Mouse (Mus musculus) thymus, postnatal 14 days (tissue): ENCODE measurements around the gene Cerkl.

Source experiments
- DNase-seq: peaks from one replicate; pipeline ENCODE4 v3.0.0; 2021

Gene Cerkl

DNA sequence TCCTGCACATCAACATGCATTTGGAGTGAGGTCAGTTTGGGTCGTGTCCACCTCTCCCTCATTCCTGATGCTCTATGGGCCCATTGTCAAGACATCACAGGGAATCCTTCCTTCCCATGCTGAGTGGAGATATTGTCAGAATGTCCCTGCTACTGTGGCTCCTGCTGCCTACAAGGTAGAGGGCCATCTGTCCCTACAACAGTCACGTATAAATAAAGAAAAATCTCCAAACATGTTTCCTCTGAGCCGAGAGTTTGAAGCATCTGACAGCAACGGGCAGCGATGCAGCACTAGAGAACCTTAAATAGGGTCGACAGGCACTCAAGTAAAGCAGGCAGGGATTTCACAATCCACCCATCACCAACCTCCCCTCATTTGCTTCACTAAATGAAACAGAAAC is 13.7 kb downstream of the Cerkl start:
- DNase-seq: no peak

DNA sequence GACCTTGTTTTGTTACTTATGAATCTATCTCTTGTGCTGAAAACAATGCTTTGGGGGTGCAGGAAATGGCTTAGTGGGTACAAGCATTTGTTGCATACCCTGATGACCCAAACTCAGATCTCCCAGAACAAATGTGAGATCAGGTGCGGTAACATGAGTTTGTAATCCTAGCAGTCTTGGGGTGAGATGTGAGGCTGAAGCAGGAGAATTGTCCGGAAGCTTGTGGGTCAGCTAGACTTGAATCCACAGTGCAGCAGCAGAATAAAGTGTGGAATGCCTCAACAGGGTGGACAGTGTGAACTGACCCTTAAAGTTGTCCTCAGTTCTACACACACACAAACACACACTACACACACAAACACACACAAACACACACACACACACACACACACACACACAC is 14.4 kb downstream of the Cerkl start:
- no peak for DNase-seq

DNA sequence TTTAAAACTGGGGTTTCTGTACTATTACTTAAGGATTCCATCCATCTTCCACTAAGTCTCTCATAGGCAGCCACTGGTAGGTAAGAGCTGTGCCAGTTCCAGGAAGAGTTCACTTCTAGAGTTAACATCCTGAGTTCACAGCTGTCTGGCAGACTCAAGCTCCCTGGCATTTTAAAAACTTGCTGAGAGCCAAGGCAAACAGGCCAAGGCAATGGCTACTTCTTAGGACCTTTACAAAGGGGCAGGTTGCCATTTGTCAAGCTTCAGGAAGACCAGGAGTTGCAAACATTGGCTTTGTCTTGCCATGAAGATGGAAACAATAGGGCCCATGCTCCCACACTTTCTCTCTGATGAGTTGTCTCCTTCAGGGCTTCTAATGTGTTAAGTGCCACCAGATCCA is 26.5 kb downstream of the Cerkl start:
- DNase-seq: no peak

GRCm38 (mm10) chr2:79429650-79430049 is 26.9 kb downstream of the Cerkl start:
- DNase-seq: no peak

- DNase-seq: no peak
These were observed 27.5 kb downstream of the Cerkl start for GRCm38 (mm10) chr2:79429108-79429507.

GRCm38 (mm10) chr2:79428569-79429104 is 27.9 kb downstream of the Cerkl start:
- peak; percentile 3 for DNase-seq

DNA sequence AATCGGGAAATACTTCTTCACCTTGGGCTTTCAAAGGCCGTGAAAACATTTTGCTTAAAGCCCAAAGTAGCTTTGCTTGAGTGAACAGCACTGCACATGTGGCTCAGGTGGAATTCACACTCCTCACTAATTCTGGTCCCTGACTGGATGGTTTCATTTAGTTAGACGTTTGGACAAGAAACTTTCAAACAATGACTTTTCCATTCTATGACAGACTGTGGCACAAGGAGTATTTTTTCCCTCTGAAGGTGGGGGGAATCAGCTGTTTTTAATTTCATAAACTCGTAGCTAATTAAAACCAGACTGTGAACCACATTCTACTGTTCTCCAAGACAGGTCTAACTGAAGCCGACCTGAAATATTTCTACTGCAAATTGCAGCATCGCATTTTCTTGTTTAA is 28.6 kb downstream of the Cerkl start:
- no peak for DNase-seq

GRCm38 (mm10) chr2:79421696-79422095 is 34.9 kb downstream of the Cerkl start:
- no peak for DNase-seq

GRCm38 (mm10) chr2:79414505-79414904 is 42.1 kb downstream of the Cerkl start:
- no peak for DNase-seq

DNA sequence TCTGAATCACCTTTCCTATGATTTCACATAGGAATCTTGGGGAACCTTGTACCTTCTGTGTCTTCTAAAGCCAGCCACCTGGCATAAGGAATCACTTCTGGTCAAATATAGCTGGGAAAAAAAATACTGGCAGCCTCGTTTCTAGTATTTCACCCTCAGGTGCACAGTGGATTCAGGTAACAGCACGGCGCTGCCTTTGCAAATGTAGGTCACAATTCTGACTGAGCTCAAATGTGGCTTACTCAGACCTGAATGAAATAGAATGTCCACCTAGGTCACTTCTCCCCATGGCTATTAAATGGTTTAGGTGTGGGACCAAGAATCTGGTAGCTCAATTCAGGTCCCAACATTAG is 45.7 kb downstream of the Cerkl start:
- DNase-seq: no peak

DNA sequence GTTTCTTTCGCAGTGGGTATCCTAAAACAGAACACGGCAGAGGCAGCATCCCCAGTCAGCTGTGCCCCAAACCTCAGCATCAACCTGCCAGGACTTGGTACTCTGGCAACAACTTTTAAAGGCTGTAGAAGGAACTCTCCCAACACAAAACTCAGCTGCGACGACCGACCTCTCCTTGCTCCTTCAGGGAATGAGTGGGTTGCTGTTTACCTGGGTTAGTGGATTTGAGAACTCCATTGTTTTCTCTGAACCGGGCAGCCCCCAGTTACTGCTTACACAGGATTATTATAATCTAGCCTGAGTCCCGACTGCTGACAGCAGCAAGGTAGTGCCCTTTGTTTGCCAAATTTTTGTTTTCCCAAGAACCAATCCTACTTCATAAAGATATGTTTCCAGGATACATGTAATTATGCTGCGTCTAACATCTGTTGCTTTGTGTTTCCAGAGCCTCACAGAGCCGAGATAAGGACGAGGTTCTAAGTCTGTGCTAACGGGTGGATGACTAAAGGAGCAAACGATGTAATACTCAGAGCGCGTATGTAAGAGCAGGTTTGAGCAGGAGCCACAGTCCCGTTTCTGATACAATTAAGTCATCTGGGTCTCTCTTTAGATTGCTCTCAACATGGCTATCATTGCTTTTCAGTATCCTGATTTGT is 46.2 kb downstream of the Cerkl start:
- no peak for DNase-seq

DNA sequence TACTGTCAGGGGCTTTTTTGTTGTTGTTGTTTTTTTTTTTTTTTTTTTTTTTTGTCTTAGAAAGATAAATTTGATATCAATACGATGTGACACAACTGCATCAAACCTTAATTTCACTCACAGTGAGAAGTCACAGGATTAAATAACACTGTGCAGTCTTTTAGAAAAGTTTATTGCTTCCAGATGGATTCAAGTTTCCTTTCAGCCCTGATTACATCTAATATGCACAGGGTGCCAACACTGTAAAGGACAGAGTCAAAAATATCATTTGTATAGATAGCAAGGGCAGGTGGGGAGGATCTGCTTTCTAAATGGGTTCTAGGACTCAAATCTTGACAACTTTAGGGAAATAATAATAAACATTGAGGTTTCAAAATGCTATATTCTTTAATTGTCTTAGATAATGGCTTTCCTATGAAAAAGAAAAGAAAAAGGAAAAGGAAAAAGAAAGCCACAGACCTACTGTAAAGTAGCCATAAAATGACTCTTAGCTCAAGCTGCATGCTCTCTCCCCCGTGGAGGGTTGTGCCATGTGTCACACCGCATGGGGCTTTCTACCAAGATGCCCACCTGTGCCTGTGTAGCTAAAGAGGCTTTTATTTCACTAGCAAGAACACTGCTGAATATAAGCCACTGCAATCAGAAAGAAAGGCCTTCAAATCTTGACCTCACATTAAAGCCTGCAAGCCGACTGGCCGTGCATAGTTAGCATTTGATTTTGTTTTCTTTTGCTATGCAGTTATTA is 50.8 kb downstream of the Cerkl start:
- no peak for DNase-seq

DNA sequence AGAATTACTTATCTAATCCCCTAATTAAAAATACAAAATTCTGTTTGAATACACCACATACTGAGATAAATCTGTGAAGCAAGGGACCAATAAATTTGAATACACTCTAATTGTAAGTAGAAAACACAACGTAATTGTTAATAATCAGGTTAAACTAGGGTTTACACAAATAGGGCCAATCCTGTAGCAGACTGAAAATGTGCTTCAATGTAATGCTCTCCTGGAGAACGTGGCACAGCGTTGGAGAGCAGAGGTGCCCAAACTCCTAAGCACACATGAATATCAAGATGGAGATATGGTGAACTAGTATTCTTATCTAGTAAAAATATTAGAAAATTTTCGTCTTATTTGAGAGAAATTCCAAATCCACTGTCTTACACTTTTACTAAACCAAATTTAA is 56.5 kb downstream of the Cerkl start:
- no peak for DNase-seq

GRCm38 (mm10) chr2:79399234-79400000 is 57.2 kb downstream of the Cerkl start:
- no peak for DNase-seq

GRCm38 (mm10) chr2:79398831-79399230 is 57.8 kb downstream of the Cerkl start:
- no peak for DNase-seq

GRCm38 (mm10) chr2:79398343-79398742 is 58.2 kb downstream of the Cerkl start:
- DNase-seq: no peak

DNA sequence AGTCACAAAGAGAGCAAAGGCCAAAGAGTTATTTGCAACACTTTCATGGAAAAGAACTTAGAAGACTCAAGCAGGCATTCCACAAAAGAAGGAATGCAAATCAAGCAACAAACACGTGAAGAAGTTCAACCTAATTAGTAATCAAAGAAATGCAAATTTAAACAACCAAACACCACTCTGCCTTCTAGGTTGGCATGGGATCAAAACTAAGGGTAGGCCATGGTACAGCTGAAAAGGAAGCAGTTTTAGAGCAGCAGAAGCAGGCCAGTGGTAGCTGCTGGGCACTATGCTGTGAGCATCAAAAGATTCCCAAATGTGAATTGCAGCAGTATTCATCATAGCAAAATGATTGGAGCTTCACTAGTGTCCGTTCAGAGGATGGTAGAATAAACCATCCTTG is 59.5 kb downstream of the Cerkl start:
- no peak for DNase-seq

DNA sequence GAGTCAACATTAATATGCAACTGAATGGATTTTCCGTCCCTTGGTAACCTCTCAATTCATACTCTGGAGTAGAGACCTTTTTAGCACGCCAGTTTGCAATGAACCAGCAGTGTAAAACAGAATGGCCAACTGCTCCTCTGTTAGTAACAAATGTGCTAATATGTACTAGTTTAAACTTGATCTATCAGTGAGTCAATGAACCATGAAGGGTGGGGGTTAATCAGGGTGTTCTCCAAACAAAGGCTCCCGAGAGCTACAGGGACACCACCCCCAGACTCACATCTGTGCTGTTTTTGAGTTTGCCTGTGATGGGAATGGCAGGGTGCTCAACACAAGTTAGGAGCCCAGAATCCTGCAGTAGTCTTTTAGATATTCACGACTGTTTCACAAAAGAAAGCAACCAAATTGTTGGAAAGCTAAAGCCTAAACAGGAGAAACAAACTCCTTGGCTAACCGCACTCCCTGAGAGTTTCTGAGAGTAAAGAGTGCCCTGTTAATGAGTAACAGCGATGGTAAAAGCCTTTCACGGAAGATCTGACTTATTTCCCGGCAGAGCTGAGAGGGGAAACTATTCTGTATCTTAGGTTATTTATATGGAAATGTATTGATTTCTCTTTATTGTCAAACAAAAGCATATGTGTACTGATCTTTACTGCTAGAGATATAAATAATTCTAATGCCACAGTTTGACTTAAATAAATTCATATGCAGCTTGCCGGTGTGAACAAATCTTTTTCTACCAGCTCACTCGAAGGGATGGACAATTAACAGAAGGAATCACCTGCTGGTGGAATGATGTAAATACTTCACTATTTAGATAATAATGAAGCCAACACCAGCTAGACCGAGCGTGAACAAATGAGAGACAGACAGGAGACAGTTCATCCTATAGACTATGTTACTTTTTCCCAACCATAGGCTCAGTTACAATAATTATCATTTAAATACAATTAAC is 77.2 kb downstream of the Cerkl start:
- DNase-seq: no peak

GRCm38 (mm10) chr2:79378346-79379086 is 78.1 kb downstream of the Cerkl start:
- no peak for DNase-seq

- no peak for DNase-seq
These were observed 83.9 kb downstream of the Cerkl start for GRCm38 (mm10) chr2:79372486-79373200.

- DNase-seq: no peak
These were observed 84.5 kb downstream of the Cerkl start for GRCm38 (mm10) chr2:79372154-79372467.
